Mouse (Mus musculus): ENCODE results near the gene Lpcat2.

GRCm38 (mm10) chr8:92846684-92847083 lies 8.5 kb upstream of the Lpcat2 start:
- TF ChIP-seq CTCF (IDR thresholded peaks at IDR 0.05; ENCODE audit: low read depth) (no peak), EP300 (IDR thresholded peaks at IDR 0.05; ENCODE audit: low read depth) (no peak)

Measured in heart, postnatal 0 days (tissue).